Mouse (Mus musculus) Patski (cell line): Measurements from ENCODE around the gene Ubald2. TPM values are rescaled to one million over a fixed set of nuclear protein-coding genes. Genes with fewer than 3 reads are reported as not detected.

Experiments
- ATAC-seq: fragments of 100-300 bp; one replicate; pipeline ENCODE4 v1.8.0; 2021
- CTCF ChIA-PET: fragments of 350-600 bp; sonication (Branson Sonifier 250); formaldehyde crosslinking; loops from one replicate; lab custom pipeline; 2022; ENCODE audit warnings: inconsistent platforms; lab: Charles Lee
- POLR2A ChIA-PET: fragments of 350-600 bp; sonication (Branson Sonifier 250); formaldehyde crosslinking; loops from one replicate; lab custom pipeline; 2022; ENCODE audit warnings: antibody characterized with exemption, inconsistent platforms; lab: Charles Lee
- DNase-seq: peaks from one replicate; pipeline ENCODE4 v3.0.0-alpha.2; 2011; ENCODE audit warnings: low read depth, low spot score
- H3K27me3 ChIP-seq: fragments of 371-371 bp; one replicate; pipeline ENCODE4 v1.5.1; 2021
- CTCF ChIP-seq: fragments of 100-300 bp; IDR thresholded peaks from one replicate; pipeline ENCODE4 v1.5.1; 2021
- in situ Hi-C: fragments of 300-500 bp; cut with MboI; formaldehyde crosslinking; loops from 3 replicates; pipeline ENCODE4 v1.11.1; 2018; ENCODE audit warnings: low pct_unique_long_range_greater_than_20kb, mixed read lengths
- polyA plus RNA-seq: library from polyadenylated mRNA; unstranded; gene quantifications from one replicate; pipeline ENCODE4 v1.2.3, GENCODE M21; 2021

The Ubald2 gene
- polyA plus RNA-seq, 1 experiment from 2014 or later: 84.7 TPM

GRCm38 (mm10) chr11:116432593-116433355 lies 1.1 kb upstream of the Ubald2 start:
- CTCF ChIA-PET: no interaction called here
- in situ Hi-C loops: no loop called here

GRCm38 (mm10) chr11:116434287-116434966 lies 533 bp downstream of the Ubald2 start:
- ChIA-PET CTCF (no interaction called here), POLR2A (interaction anchor here (1.0 kb wide), 1 partner anchor 60 kb away, joined by 4 read pairs; no protein-coding TSS in a partner anchor)
- in situ Hi-C loops: no loop called here
- ATAC-seq (peak; percentile 28), DNase-seq (no peak)
- TF ChIP-seq CTCF: no peak
- no peaks in the 10 kb centered on the region for H3K27me3 ChIP-seq

More at GRCm38 (mm10) chr11:116432593-116433355, 1.1 kb upstream of the Ubald2 start:
- POLR2A ChIA-PET: no interaction called here
- DNase-seq (no peak), ATAC-seq (no peak)
- H3K27me3 ChIP-seq: no peaks in the 10 kb centered on the region
- TF ChIP-seq CTCF: no peak

- no peak for ATAC-seq
- ChIA-PET POLR2A (interaction anchor here (1.0 kb wide), 1 partner anchor 61 kb away, joined by 4 read pairs; no protein-coding TSS in a partner anchor), CTCF (no interaction called here)
- TF ChIP-seq CTCF: no peak
- H3K27me3 ChIP-seq: no peaks in the 10 kb centered on the region
- DNase-seq: no peak
- in situ Hi-C loops: no loop called here
Measured at GRCm38 (mm10) chr11:116434967-116435752, 1.3 kb downstream of the Ubald2 start.

GRCm38 (mm10) chr11:116435992-116436724 lies 2.3 kb downstream of the Ubald2 start:
- in situ Hi-C loops: no loop called here
- CTCF ChIA-PET: interaction anchor here (2.1 kb wide), 1 partner anchor 117 kb away, joined by 6 read pairs; no protein-coding TSS in a partner anchor
- POLR2A ChIA-PET: interaction anchor here (1.6 kb wide), 1 partner anchor 27 kb away, joined by 4 read pairs; no protein-coding TSS in a partner anchor

GRCm38 (mm10) chr11:116436725-116437331 lies 2.9 kb downstream of the Ubald2 start:
- TF ChIP-seq CTCF: no peak
- in situ Hi-C loops: no loop called here
- ATAC-seq (no peak), DNase-seq (no peak)
- CTCF ChIA-PET: interaction anchor here (0.9 to 2.1 kb wide), 5 partner anchors 9 to 118 kb away, joined by 3 to 6 read pairs (median 3); no protein-coding TSS in a partner anchor
- POLR2A ChIA-PET: interaction anchor here (1.2 to 1.6 kb wide), 2 partner anchors 28 to 63 kb away, joined by 3 to 4 read pairs; no protein-coding TSS in a partner anchor
- no peaks in the 10 kb centered on the region for H3K27me3 ChIP-seq

More at GRCm38 (mm10) chr11:116435992-116436724, 2.3 kb downstream of the Ubald2 start:
- H3K27me3 ChIP-seq: no peaks in the 10 kb centered on the region
- TF ChIP-seq CTCF: no peak
- DNase-seq (no peak), ATAC-seq (no peak)

- ChIA-PET CTCF (interaction anchor here (0.9 to 2.1 kb wide), 5 partner anchors 9 to 119 kb away, joined by 3 to 6 read pairs (median 3); no protein-coding TSS in a partner anchor), POLR2A (interaction anchor here (1.2 to 1.6 kb wide), 2 partner anchors 29 to 64 kb away, joined by 3 to 4 read pairs; no protein-coding TSS in a partner anchor)
- no peak for DNase-seq
- no peaks in the 10 kb centered on the region for H3K27me3 ChIP-seq
- in situ Hi-C loops: no loop called here
- no peak for TF ChIP-seq CTCF
- no peak for ATAC-seq
Measured at GRCm38 (mm10) chr11:116437541-116437940, 3.6 kb downstream of the Ubald2 start.

GRCm38 (mm10) chr11:116439269-116440240 lies 5.7 kb downstream of the Ubald2 start:
- ChIA-PET CTCF (no interaction called here), POLR2A (no interaction called here)
- in situ Hi-C loops: loop anchor here (5.0 kb wide), 1 partner anchor 122 kb away; no protein-coding TSS in a partner anchor
- TF ChIP-seq CTCF: no peak
- no peak for ATAC-seq
- H3K27me3 ChIP-seq: no peaks in the 10 kb centered on the region
- no peak for DNase-seq

- in situ Hi-C loops: loop anchor here (5.0 kb wide), 1 partner anchor 123 kb away; no protein-coding TSS in a partner anchor
- no peak for DNase-seq
- H3K27me3 ChIP-seq: no peaks in the 10 kb centered on the region
- TF ChIP-seq CTCF: no peak
- CTCF ChIA-PET: no interaction called here
- no peak for ATAC-seq
- POLR2A ChIA-PET: no interaction called here
Measured at GRCm38 (mm10) chr11:116440408-116441068, 6.6 kb downstream of the Ubald2 start.
